Mouse (Mus musculus) regulatory T cell (primary cell): Measurements from ENCODE around the gene Tomm40l.

ENCODE experiments used
- in situ Hi-C: fragments of 300-600 bp; cut with MboI, MseI; formaldehyde crosslinking; loops from one replicate; pipeline ENCODE4 v1.15.1; 2025; ENCODE audit warnings: high pct_unique_total_duplicates

The Tomm40l gene

DNA sequence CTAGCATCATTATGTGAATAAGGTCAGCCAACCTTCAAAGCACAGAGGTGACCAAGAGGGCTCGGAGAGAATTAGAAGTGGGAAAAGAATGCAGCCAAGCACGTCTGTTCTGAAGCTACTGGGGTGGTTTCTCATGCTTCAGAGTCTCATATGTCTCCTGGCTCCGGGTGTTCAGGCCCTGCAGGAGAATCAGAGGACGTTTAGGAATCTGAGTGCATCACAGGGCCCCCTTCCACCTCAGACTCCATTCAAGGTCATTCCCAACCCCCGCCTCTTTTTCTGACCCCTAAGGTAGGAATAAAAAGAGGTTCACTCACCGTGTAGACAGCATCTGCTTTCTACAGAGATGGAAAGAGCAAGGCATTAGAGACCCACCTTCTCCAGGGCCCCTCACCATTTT, 7.4 kb upstream of the Tomm40l start:
- in situ Hi-C loops: no loop called here

DNA sequence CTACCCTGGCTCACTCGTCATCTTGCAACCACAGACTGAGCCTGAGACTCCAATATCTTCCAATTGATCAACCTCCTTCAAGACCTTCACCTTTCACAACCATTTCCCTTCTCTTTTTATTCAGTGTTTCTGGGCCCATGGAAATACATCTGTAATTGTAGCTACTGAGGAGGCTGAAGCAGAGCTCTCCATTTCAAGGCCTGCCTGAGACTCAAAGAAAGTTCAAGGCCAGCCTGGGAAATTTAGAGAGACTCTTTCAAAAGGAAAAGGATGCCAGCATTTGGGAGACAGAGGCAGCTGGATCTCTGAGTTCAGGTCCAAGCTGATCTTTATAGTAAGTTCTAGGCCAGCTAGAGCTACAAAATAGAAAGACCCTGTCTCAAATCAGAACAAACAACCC, 5.6 kb upstream of the Tomm40l start:
- in situ Hi-C loops: no loop called here

DNA sequence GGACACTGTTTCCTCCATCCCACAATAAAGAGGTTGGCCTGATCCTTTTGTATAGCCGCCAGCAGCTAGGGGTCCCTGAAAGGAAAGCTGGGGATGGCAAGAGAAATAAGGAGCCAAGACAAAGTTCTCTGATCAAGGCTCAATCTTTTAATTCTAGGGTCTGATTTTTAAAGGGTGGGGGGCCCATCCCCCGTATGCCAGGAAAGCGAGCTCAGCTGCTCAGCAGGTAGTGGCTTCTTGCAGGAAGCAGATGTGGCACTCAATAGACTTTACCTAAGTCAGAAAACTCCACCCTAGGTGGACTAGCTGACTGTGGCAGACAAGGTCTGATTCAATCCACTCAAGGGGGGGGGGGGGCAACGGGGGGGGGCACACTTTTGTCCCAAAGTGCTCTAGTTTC, 4.5 kb upstream of the Tomm40l start:
- in situ Hi-C loops: no loop called here

DNA sequence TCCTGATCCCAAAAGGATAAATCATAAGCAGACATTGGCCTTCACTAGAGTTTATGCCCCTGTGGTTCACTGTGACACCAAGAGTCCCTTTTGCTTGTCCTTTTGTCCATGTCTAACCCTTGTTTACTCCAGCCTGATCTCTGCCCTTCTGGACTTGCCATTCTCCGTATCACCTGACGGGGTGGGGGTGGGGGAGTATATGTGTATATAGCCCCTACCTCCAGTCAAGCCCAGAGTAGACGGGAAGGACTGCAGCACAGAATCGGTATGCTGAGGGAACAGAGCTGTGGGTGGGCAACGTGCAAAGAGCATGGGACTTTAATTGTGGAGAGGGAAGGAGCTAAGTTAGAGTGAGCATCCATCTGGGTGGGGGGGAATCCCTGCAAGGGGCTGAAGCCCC, 2.5 kb upstream of the Tomm40l start, which contains the start of gene Apoa2:
Gene Apoa2, plus strand, starts transcription at position 198 of the 400 bp plus-strand sequence.
- in situ Hi-C loops: loop anchor here (5.0 kb wide), 1 partner anchor 103 kb away; no protein-coding TSS in a partner anchor

DNA sequence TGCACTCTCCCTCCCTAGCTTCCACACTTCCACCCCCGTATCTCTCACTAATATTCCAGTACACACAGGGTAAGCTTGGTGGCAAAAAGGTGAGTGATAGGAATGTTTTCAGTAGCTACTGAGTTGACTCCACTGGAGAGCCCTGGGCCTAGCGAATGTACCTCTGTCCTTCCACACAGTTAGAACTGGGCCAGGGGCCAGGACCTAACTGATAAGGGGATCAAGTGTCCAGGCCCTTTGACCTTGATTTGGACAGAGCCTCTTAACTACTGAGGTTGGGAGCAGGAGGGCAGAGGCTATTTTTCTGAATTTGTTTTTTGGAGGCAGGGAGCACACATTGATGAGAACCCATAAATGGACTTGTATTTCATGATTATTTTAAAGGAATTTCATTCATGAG, 1.5 kb upstream of the Tomm40l start:
- in situ Hi-C loops: loop anchor here (5.0 kb wide), 1 partner anchor 101 kb away; no protein-coding TSS in a partner anchor

DNA sequence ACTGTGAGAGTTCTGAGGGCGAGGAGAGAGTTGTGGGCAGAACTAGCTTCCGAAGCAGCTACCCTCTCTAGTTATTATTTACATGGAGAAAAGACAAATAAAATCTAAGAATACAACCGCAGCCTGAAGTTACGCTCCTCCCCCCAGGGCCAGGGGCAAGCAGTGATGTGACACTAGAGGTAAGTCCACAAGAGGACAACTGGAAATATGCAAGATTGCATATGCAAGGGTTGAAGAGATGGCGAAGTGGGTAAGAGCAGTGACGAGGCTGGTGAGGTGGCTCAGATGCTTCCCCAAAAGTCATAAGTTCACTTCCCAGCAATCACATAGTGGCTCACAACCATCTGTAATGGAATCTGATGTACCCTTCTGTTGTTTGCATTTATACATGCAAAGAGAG, 854 bp upstream of the Tomm40l start:
- in situ Hi-C loops: loop anchor here (5.0 kb wide), 1 partner anchor 101 kb away; no protein-coding TSS in a partner anchor

DNA sequence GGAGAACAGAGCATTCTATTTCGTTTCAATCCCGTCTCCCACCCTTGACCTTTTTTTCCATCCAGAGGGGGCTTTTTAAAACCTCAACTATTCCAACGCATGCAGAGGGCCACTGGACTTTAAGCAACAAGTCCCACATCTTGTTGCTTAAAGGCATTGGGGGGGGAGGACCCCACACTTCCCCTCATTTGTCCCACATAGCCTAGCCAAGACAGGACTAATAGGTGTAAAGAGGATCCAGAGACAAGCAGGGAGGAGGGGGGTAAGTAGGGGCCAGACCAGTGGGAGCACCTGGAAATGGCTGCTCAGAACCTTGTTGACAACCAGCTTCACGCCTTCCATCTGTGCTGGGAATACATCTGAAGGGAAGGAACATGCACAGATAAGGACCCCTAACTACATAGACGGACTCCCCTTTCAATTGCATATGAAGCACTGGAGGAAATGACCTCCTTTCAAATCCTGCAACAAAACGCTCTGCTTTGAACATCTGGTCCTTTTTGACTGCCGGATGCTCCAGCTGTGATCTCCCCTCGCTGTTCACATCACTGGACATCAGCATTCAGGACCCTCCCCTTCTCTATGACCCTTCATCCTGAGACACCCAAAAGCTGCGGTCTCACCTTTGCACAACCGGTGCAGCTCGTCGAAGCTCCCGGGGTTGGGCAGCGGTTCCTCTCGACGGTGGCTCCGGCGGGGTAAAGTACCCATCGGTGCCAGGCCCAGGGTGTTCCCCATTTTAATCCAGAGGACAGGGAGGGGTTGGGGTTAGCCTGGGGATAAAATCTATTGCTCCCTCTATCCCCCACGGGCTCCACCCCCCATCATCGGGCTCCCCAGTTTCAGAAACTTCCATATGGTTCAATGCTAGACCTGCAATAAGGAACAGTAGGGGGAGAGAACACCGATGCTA, 777 bp downstream of the Tomm40l start:
- in situ Hi-C loops: loop anchor here (5.0 kb wide), 1 partner anchor 99 kb away; no protein-coding TSS in a partner anchor

DNA sequence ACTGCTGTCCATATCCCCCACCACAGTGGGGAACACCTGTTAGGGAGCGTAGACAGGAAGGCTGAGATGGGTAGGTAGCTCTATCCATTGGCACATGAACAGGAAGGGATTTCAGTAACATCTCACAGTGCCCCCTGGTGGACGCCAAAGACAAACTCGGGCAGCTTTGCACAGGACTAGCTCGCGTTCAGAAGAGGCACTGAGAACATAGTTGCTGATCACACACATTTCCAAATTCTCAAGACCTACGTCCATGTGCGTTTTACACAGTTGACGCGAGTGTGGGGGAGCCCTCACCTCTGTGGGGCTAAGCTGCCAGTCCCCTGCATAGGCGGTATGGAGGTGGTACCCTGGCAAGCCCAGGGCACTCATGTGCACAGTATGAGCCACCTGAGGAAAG, 1.4 kb downstream of the Tomm40l start:
- in situ Hi-C loops: loop anchor here (5.0 kb wide), 1 partner anchor 99 kb away; no protein-coding TSS in a partner anchor

DNA sequence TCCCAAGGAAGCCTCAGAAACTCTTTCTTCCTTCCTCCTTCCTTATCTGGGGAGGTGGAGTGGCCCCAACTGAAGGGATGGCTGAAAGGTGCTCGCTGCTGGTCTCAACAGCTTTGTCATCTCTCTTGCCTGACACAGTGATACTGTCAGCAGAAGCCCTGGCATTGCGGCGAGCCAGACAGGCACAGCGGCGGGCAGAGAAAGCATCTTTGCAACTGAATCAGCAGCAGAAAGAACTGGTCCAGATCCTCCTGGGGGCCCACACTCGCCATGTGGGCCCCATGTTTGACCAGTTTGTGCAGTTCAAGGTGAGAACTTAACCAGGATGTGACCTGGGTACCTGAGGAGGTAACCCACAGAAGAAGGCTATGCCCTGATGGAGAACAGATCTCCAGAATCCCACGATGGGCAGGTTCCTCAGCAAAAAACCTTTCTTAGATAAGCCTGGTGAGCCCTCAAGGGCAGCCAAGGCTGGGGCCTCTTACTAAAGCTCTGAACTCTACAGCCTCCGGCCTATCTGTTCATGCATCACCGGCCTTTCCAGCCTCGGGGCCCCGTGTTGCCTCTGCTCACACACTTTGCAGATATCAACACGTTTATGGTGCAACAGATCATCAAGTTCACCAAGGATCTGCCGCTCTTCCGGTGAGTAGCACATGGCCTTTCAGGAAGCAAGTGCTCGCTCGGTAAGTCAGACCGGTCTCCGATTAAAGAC, 5.9 kb downstream of the Tomm40l start:
- in situ Hi-C loops: no loop called here

DNA sequence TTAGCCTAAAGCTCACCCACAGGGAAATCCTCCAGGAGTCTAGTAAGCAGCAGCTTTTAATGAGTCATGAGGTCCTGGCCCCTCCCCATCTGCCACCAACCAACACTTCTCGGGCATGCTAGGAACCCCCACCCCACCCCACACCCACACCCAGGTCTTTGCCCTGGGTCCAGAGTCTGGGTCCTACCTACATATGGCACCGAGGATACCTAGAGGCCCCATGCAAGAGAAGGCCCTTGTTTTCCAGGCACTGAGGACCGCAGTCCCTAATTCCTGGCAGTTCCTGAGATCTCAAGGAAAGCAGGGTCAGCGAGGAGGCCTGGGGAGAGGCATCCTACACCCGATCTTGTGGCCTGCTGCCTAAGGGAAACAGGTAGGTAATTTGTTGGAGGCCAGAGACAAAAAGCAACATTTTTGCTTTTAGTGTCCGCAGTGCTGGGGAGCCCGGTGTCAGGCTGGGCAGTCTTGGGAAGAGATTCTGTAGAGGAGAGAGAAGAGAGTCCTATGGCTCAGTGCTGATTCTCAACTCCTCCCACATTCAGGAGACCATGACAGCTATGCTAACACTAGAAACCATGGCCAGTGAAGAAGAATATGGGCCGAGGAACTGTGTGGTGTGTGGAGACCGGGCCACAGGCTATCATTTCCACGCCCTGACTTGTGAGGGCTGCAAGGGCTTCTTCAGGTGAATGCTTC, 8.4 kb downstream of the Tomm40l start, which contains the start of gene Nr1i3:
Gene Nr1i3, plus strand, starts transcription at position 170 of the 696 bp plus-strand sequence.
- in situ Hi-C loops: loop anchor here (5.0 kb wide), 1 partner anchor 42 kb away; no protein-coding TSS in a partner anchor

DNA sequence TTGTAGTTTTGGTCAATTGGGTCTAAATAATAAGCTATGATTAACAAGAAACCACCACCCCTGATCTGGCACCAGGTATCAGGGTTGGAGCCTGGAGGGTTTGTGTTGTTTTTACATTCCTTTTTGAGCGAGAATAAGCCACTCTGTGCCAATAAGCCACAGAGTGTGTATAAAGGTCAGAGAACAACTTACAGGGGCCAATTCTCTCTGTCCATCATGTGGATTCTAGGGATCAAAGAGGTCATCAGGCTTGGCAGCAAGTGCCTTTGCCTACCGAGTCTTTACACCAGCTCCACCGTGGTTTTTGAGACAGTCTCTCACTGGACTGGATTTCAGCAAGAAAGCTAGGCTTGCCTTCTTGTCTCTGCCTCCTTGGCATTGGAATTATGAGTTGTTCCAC, 9.5 kb downstream of the Tomm40l start:
- in situ Hi-C loops: loop anchor here (5.0 kb wide), 1 partner anchor 41 kb away; no protein-coding TSS in a partner anchor

DNA sequence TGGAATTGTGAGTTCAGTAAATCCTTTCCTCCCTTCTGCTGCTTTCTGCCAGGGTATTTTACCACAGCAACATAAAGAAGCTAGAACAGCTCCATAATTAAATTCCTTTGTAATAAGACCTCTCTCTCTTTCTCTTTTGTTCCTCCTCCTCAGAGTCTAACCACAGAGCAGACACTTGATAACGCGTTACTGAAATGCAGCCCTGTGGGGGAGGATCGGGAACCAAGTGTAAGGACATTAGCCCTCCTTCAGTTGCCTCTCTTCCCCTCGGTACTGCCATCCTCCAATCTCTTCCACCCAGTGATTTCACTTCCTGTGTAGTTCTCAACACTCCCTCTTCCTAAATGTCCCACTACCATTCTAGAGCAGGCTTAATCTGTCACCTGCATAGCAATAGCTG, 12.9 kb downstream of the Tomm40l start:
- in situ Hi-C loops: loop anchor here (10.0 kb wide), 1 partner anchor 1255 kb away; no protein-coding TSS in a partner anchor

DNA sequence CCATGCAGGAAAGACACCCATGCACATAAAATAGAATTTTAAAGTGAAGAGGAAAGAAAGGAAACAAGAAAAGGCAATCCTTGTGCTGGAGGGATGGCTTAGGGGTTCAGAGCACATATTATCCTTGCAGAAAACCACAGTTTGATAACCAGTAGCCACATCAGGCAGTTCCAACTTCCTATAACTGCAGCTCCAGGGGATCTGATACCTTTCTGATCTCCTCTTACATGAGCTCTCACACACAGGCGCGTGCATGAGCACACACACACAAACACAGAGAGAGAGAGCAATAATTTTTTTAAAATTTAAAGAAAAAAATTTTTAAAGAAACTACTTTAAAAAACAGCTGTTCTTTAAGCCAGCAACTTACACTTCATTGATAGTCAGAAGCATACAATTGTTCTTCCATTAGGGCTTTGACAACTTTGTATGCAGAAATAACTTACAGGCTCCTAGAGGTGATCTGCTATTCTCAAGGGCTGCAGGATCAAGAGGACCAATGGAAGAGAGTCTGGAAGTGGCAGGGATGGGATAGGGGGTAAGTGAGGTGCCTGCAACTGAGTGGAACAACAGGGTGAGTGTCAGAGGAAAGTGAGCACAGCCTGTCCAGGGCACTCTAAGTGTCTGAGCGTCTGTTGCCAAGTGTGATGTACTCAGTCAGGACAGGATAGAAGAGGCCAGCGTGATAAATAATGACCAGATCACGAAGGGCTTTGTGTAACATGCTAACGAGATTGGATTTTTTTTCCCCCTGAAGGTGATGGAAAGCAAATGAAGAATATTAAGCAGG, 16.4 kb downstream of the Tomm40l start:
- in situ Hi-C loops: loop anchor here (10.0 kb wide), 1 partner anchor 1251 kb away; no protein-coding TSS in a partner anchor

DNA sequence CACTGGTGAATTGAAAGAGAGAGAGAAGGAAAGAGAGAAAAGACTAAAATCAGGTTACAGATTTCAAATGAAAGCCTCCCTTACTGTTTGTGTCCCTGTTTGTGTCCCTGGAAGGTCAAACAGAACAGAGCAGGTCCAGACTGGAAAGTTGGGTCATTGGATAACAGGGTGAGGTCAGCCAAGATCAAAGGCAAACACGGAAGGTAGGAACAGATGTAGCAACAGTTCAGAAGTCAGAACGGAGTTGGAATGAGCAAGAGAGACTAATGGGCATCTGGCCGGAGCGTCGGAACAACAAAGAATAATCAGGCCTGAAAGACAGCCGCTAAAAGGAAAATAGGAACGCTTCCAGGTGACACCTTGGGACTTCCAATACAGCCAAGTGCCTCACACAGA, 18.1 kb downstream of the Tomm40l start:
- in situ Hi-C loops: loop anchor here (10.0 kb wide), 1 partner anchor 1249 kb away; no protein-coding TSS in a partner anchor

DNA sequence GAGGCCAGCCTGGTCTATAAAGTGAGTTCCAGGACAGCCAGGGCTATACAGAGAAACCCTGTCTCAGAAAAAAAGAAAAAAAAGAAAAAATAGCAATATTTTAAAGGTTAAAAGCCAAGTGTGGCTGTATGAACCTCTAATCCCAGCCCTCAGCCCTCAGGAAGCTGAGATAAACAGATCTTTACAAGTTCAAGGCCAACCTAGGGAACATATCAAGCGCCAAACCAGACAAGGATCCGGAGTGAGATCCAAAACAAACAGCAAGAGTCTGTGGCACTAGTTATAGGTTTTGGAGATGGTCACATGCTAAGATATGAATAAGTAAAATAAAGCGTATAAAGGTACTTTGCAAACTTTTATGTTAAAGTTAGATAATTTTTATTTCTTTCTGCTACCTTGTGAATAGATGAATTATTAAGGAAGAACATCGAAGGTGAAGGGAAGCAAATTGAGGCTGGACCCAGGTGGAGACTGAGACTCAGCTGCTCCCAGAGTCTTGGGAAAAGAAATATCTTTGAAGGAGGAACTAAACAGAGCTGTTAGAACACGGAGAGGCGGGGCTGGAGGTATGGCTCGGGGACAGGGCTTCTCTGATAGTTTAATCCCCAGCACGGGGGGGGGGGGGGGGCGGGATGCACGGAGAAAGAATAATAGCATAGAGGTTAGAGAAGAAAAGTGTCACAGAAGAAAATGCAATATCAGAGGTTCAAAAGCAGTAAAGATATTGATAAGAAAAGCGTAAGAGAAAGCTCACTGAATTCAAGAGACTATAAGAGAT, 18.7 kb downstream of the Tomm40l start:
- in situ Hi-C loops: loop anchor here (10.0 kb wide), 1 partner anchor 1249 kb away; no protein-coding TSS in a partner anchor

DNA sequence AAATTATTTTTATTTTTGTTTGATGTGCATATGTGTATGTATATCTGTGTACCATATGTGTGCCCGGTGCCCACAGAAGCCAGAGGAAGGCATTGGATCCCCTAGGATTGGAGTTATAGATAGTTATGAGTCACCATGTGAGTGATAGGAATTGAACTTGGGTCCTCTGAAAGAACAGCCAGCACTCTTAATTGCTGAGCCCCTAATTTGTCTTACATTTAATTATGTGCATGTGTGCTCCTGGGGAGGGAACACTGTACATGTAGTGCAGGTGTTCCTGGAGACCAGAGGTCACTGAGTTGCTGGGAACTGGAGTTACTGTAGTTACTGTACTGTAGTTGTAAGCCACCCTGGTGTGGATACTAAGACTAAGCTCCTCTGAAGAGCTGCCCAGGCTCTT, 21.5 kb downstream of the Tomm40l start:
- in situ Hi-C loops: loop anchor here (10.0 kb wide), 1 partner anchor 1246 kb away; no protein-coding TSS in a partner anchor

DNA sequence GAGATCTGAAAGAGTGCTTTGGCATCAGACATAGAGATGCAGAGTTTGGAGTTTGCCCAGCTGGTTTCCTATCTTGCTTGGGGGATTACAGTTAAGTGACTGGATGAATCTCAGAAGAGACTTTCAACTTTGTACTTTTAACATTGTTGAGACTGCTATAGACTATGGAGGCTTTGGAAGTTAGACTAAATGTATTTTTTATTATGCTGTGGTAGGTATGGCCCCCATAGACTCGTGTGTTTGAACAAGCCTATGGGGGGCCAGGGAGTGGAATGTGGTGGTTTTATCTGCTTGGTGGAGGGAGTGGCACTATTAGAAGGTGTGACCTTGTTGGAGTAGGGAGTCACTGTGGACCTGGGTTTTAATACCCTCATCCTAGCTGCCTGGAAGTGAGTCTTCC, 22.8 kb downstream of the Tomm40l start:
- in situ Hi-C loops: no loop called here

DNA sequence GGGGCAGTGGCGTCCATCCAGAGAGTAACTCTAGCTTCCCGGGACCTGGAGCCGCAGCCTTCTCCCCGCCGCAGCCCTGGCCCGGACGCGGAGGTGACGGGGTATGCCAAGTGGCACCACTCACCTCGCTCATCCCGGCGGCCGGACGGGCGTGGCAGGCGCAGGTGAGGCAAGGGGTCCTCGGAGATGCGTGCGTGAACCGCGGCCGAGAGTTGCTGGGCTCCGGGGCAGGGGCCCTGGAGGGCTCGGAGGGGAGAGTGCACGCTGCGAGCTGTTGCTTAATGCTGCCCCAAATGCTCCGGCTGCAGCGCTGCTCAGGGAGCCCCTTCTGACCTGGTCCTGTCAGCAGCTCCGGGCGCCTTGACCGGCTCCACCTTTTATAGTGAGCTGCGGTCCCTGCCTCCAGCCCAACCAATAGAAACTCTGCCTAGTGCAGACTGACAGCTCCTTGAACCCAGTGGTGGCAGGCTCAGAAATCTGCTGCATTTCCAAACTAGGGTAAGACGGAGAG, 26.4 kb downstream of the Tomm40l start, which contains the start of gene Pcp4l1:
Gene Pcp4l1, minus strand, starts transcription at position 382 of the 511 bp plus-strand sequence.
- in situ Hi-C loops: no loop called here
